Mouse (Mus musculus): ENCODE measurements around the gene Gli1.

Gli1 gene

GRCm38 (mm10) chr10:127348957-127349356, 7.2 kb upstream of the Gli1 start:
- in situ Hi-C loops (cut with MboI, MseI): no loop called here

GRCm38 (mm10) chr10:127346173-127346572, 4.4 kb upstream of the Gli1 start:
- in situ Hi-C loops (cut with MboI, MseI): no loop called here

- in situ Hi-C loops (cut with MboI, MseI): no loop called here
Observed at GRCm38 (mm10) chr10:127343029-127343428, 1.3 kb upstream of the Gli1 start.

GRCm38 (mm10) chr10:127341360-127341690, 449 bp downstream of the Gli1 start:
- in situ Hi-C loops (cut with MboI, MseI): no loop called here

GRCm38 (mm10) chr10:127340577-127341359, 1.0 kb downstream of the Gli1 start:
- in situ Hi-C loops (cut with MboI, MseI): no loop called here

- in situ Hi-C loops (cut with MboI, MseI): loop anchor here in 1 of 2 experiments (10.0 kb wide), 1 partner anchor 155 kb away; the partner anchor contains the start of gene Slc26a10
Observed at GRCm38 (mm10) chr10:127339683-127340576, 1.8 kb downstream of the Gli1 start.

- in situ Hi-C loops (cut with MboI, MseI): loop anchor here in 1 of 2 experiments (10.0 kb wide), 1 partner anchor 154 kb away; the partner anchor contains the start of gene Slc26a10
Observed at GRCm38 (mm10) chr10:127338930-127339682, 2.7 kb downstream of the Gli1 start.

- in situ Hi-C loops (cut with MboI, MseI): loop anchor here in 1 of 2 experiments (10.0 kb wide), 1 partner anchor 153 kb away; the partner anchor contains the start of gene Slc26a10
Observed at GRCm38 (mm10) chr10:127337536-127338099, 4.2 kb downstream of the Gli1 start.

GRCm38 (mm10) chr10:127336952-127337351, 4.8 kb downstream of the Gli1 start:
- in situ Hi-C loops (cut with MboI, MseI): loop anchor here in 1 of 2 experiments (10.0 kb wide), 1 partner anchor 152 kb away; the partner anchor contains the start of gene Slc26a10

- in situ Hi-C loops (cut with MboI, MseI): loop anchor here in 1 of 2 experiments (10.0 kb wide), 1 partner anchor 150 kb away; the partner anchor contains the start of gene Slc26a10
Observed at GRCm38 (mm10) chr10:127335271-127335670, 6.5 kb downstream of the Gli1 start.

GRCm38 (mm10) chr10:127333152-127333551, 8.6 kb downstream of the Gli1 start:
- in situ Hi-C loops (cut with MboI, MseI): loop anchor here (5.0 to 10.0 kb wide), 2 partner anchors 146 to 148 kb away; partner anchors contain the start of gene Slc26a10 (in 1 of the 2)

GRCm38 (mm10) chr10:127332211-127332874, 9.4 kb downstream of the Gli1 start:
- in situ Hi-C loops (cut with MboI, MseI): loop anchor here (5.0 to 10.0 kb wide), 2 partner anchors 145 to 148 kb away; partner anchors contain the start of gene Slc26a10 (in 1 of the 2)

- in situ Hi-C loops (cut with MboI, MseI): loop anchor here (5.0 to 10.0 kb wide), 2 partner anchors 143 to 145 kb away; partner anchors contain the start of gene Slc26a10 (in 1 of the 2)
Observed at GRCm38 (mm10) chr10:127330212-127330611, 11.6 kb downstream of the Gli1 start.

GRCm38 (mm10) chr10:127327461-127328145, 14.2 kb downstream of the Gli1 start:
- in situ Hi-C loops (cut with MboI, MseI): loop anchor here in 1 of 2 experiments (10.0 kb wide), 1 partner anchor 1007 kb away; the partner anchor contains the start of gene Cs

GRCm38 (mm10) chr10:127326828-127327227, 14.9 kb downstream of the Gli1 start:
- in situ Hi-C loops (cut with MboI, MseI): loop anchor here in 1 of 2 experiments (10.0 kb wide), 1 partner anchor 1008 kb away; the partner anchor contains the start of gene Cs

GRCm38 (mm10) chr10:127326017-127326801, 15.6 kb downstream of the Gli1 start:
- in situ Hi-C loops (cut with MboI, MseI): loop anchor here in 1 of 2 experiments (10.0 kb wide), 1 partner anchor 1009 kb away; the partner anchor contains the start of gene Cs

GRCm38 (mm10) chr10:127325454-127326016, 16.2 kb downstream of the Gli1 start:
- in situ Hi-C loops (cut with MboI, MseI): loop anchor here in 1 of 2 experiments (10.0 kb wide), 1 partner anchor 1009 kb away; the partner anchor contains the start of gene Cs

- in situ Hi-C loops (cut with MboI, MseI): loop anchor here in 1 of 2 experiments (10.0 kb wide), 1 partner anchor 1010 kb away; the partner anchor contains the start of gene Cs
Observed at GRCm38 (mm10) chr10:127324495-127324894, 17.3 kb downstream of the Gli1 start.
